Mouse (Mus musculus): ENCODE measurements around the gene Sptbn4. TPM values are rescaled to one million over a fixed set of nuclear protein-coding genes. Genes with fewer than 3 reads are reported as not detected.
"Not testable (repeated sequence)": the region's sequence is repeated elsewhere in the genome, so short reads cannot be mapped to it uniquely, and the experiment has no call there.

Sptbn4 gene
- 0.39 and 0.40 TPM in 2 replicates for polyA plus RNA-seq (2014; fragmentation: Nextera tagmentation; extraction: Ambion mirVana)

- peak within 1 kb of the TSS; percentile 97 for H3K4me2 ChIP-seq (ENCODE audit: low read depth, low read length)
- peak within 1 kb of the TSS; percentile 71 for H3K9ac ChIP-seq (ENCODE audit: low read depth, low read length)
- ATAC-seq (ENCODE audit: low read depth) (peak; percentile 95), DNase-seq (ENCODE audit: low spot score) (peak; percentile 100)
- 1% methylated on average over 46 of the region's 54 CpGs for WGBS
- H3K4me1 ChIP-seq (ENCODE audit: control insufficient read depth, insufficient read depth, low read length): peaks cover 12% of the 10 kb centered on the region; the same call in 1 of the 2 replicates
- H3K36me3 ChIP-seq (ENCODE audit: control insufficient read depth, insufficient read depth, low read length): no peaks in the 10 kb centered on the region
- no peaks in the 10 kb centered on the region for H3K9me3 ChIP-seq (ENCODE audit: control insufficient read depth, low read length)
- peak within 1 kb of the TSS; percentile 55 for H3K4me3 ChIP-seq (ENCODE audit: low read depth, low read length)
- no peak within 1 kb of the TSS for H3K27ac ChIP-seq (replicated peaks; ENCODE audit: low read depth, low read length)
- H3K27me3 ChIP-seq (replicated peaks; ENCODE audit: control insufficient read depth, insufficient read depth, low read length): peaks cover 26% of the 10 kb centered on the region
These were observed at the start of gene Sptbn4, which contains the start of gene Blvrb for GRCm38 (mm10) chr7:27447419-27448286. Gene Sptbn4, minus strand, starts transcription at chr7:27447686. Gene Blvrb, plus strand, starts transcription at chr7:27447978.

- not testable (repeated sequence) for H3K4me3 ChIP-seq (ENCODE audit: low read depth, low read length); DNase-seq (ENCODE audit: low spot score); H3K9me3 ChIP-seq (ENCODE audit: control insufficient read depth, low read length); H3K9ac ChIP-seq (ENCODE audit: low read depth, low read length); H3K4me2 ChIP-seq (ENCODE audit: low read depth, low read length); H3K27ac ChIP-seq (replicated peaks; ENCODE audit: low read depth, low read length); H3K27me3 ChIP-seq (replicated peaks; ENCODE audit: control insufficient read depth, insufficient read depth, low read length); H3K36me3 ChIP-seq (ENCODE audit: control insufficient read depth, insufficient read depth, low read length); ATAC-seq (ENCODE audit: low read depth)
- 94% methylated on average over 6 of the region's 9 CpGs for WGBS
- peaks cover 12% of the 10 kb centered on the region for H3K4me1 ChIP-seq (ENCODE audit: control insufficient read depth, insufficient read depth, low read length)
These were observed 47.3 kb upstream of the Sptbn4 start for GRCm38 (mm10) chr7:27494659-27495367.

GRCm38 (mm10) chr7:27493450-27493849 is 46.0 kb upstream of the Sptbn4 start:
- Histone ChIP-seq H3K27ac (replicated peaks; ENCODE audit: low read depth, low read length) (no peak overlapping the region), H3K4me3 (ENCODE audit: low read depth, low read length) (no peak overlapping the region), H3K9me3 (ENCODE audit: control insufficient read depth, low read length) (no peaks in the 10 kb centered on the region), H3K4me1 (ENCODE audit: control insufficient read depth, insufficient read depth, low read length) (peaks cover 12% of the 10 kb centered on the region), H3K4me2 (ENCODE audit: low read depth, low read length) (no peak overlapping the region), H3K36me3 (ENCODE audit: control insufficient read depth, insufficient read depth, low read length) (peaks cover 11% of the 10 kb centered on the region), H3K27me3 (replicated peaks; ENCODE audit: control insufficient read depth, insufficient read depth, low read length) (no peaks in the 10 kb centered on the region), H3K9ac (ENCODE audit: low read depth, low read length) (no peak overlapping the region)
- ATAC-seq (ENCODE audit: low read depth): no peak
- 83% methylated on average over 5 of the region's 5 CpGs for WGBS
- no peak for DNase-seq (ENCODE audit: low spot score)

GRCm38 (mm10) chr7:27493022-27493421 is 45.5 kb upstream of the Sptbn4 start:
- no peak for DNase-seq (ENCODE audit: low spot score)
- 74% methylated on average over 3 of the region's 3 CpGs for WGBS
- Histone ChIP-seq H3K4me2 (ENCODE audit: low read depth, low read length) (no peak overlapping the region), H3K4me1 (ENCODE audit: control insufficient read depth, insufficient read depth, low read length) (peaks cover 16% of the 10 kb centered on the region), H3K4me3 (ENCODE audit: low read depth, low read length) (no peak overlapping the region), H3K9me3 (ENCODE audit: control insufficient read depth, low read length) (no peaks in the 10 kb centered on the region), H3K9ac (ENCODE audit: low read depth, low read length) (no peak overlapping the region), H3K36me3 (ENCODE audit: control insufficient read depth, insufficient read depth, low read length) (peaks cover 11% of the 10 kb centered on the region), H3K27me3 (replicated peaks; ENCODE audit: control insufficient read depth, insufficient read depth, low read length) (no peaks in the 10 kb centered on the region), H3K27ac (replicated peaks; ENCODE audit: low read depth, low read length) (no peak overlapping the region)
- ATAC-seq (ENCODE audit: low read depth): no peak

GRCm38 (mm10) chr7:27491856-27492255 is 44.4 kb upstream of the Sptbn4 start:
- ATAC-seq (ENCODE audit: low read depth) (no peak), DNase-seq (ENCODE audit: low spot score) (peak; percentile 13)
- Histone ChIP-seq H3K9ac (ENCODE audit: low read depth, low read length) (no peak overlapping the region), H3K36me3 (ENCODE audit: control insufficient read depth, insufficient read depth, low read length) (peaks cover 11% of the 10 kb centered on the region), H3K4me1 (ENCODE audit: control insufficient read depth, insufficient read depth, low read length) (peaks cover 18% of the 10 kb centered on the region), H3K27me3 (replicated peaks; ENCODE audit: control insufficient read depth, insufficient read depth, low read length) (no peaks in the 10 kb centered on the region), H3K27ac (replicated peaks; ENCODE audit: low read depth, low read length) (no peak overlapping the region; the same call in 1 of the 2 replicates), H3K4me3 (ENCODE audit: low read depth, low read length) (no peak overlapping the region), H3K9me3 (ENCODE audit: control insufficient read depth, low read length) (no peaks in the 10 kb centered on the region), H3K4me2 (ENCODE audit: low read depth, low read length) (no peak overlapping the region)
- WGBS: 73% methylated on average over 7 of the region's 7 CpGs

GRCm38 (mm10) chr7:27490543-27491329 is 43.2 kb upstream of the Sptbn4 start:
- Histone ChIP-seq H3K9ac (ENCODE audit: low read depth, low read length) (peak overlapping the region; percentile 62), H3K4me3 (ENCODE audit: low read depth, low read length) (peak overlapping the region; percentile 37), H3K9me3 (ENCODE audit: control insufficient read depth, low read length) (no peaks in the 10 kb centered on the region), H3K36me3 (ENCODE audit: control insufficient read depth, insufficient read depth, low read length) (peaks cover 11% of the 10 kb centered on the region), H3K27me3 (replicated peaks; ENCODE audit: control insufficient read depth, insufficient read depth, low read length) (no peaks in the 10 kb centered on the region), H3K4me2 (ENCODE audit: low read depth, low read length) (peak overlapping the region; percentile 62), H3K27ac (replicated peaks; ENCODE audit: low read depth, low read length) (peak overlapping the region; percentile 93), H3K4me1 (ENCODE audit: control insufficient read depth, insufficient read depth, low read length) (peaks cover 18% of the 10 kb centered on the region)
- DNase-seq (ENCODE audit: low spot score) (peak; percentile 94), ATAC-seq (ENCODE audit: low read depth) (peak; percentile 62)
- WGBS: 3% methylated on average over 25 of the region's 33 CpGs

GRCm38 (mm10) chr7:27490227-27490542 is 42.7 kb upstream of the Sptbn4 start:
- Histone ChIP-seq H3K36me3 (ENCODE audit: control insufficient read depth, insufficient read depth, low read length) (peaks cover 11% of the 10 kb centered on the region), H3K27ac (replicated peaks; ENCODE audit: low read depth, low read length) (peak overlapping the region; percentile 93), H3K9me3 (ENCODE audit: control insufficient read depth, low read length) (no peaks in the 10 kb centered on the region), H3K4me3 (ENCODE audit: low read depth, low read length) (peak overlapping the region; percentile 37), H3K27me3 (replicated peaks; ENCODE audit: control insufficient read depth, insufficient read depth, low read length) (no peaks in the 10 kb centered on the region), H3K4me1 (ENCODE audit: control insufficient read depth, insufficient read depth, low read length) (peaks cover 18% of the 10 kb centered on the region), H3K4me2 (ENCODE audit: low read depth, low read length) (peak overlapping the region; percentile 62), H3K9ac (ENCODE audit: low read depth, low read length) (peak overlapping the region; percentile 62)
- DNase-seq (ENCODE audit: low spot score) (no peak), ATAC-seq (ENCODE audit: low read depth) (no peak)
- 26% methylated on average over 4 of the region's 4 CpGs for WGBS

GRCm38 (mm10) chr7:27489270-27489869 is 41.9 kb upstream of the Sptbn4 start:
- Histone ChIP-seq H3K27ac (replicated peaks; ENCODE audit: low read depth, low read length) (peak overlapping the region; percentile 93), H3K4me3 (ENCODE audit: low read depth, low read length) (no peak overlapping the region), H3K9ac (ENCODE audit: low read depth, low read length) (no peak overlapping the region), H3K36me3 (ENCODE audit: control insufficient read depth, insufficient read depth, low read length) (peaks cover 11% of the 10 kb centered on the region), H3K27me3 (replicated peaks; ENCODE audit: control insufficient read depth, insufficient read depth, low read length) (no peaks in the 10 kb centered on the region), H3K4me2 (ENCODE audit: low read depth, low read length) (0 out of 2 replicates have a peak overlapping the region, but pooled peaks have one; percentile 62), H3K9me3 (ENCODE audit: control insufficient read depth, low read length) (no peaks in the 10 kb centered on the region), H3K4me1 (ENCODE audit: control insufficient read depth, insufficient read depth, low read length) (peaks cover 18% of the 10 kb centered on the region)
- WGBS: 93% methylated on average over 22 of the region's 25 CpGs
- no peak for DNase-seq (ENCODE audit: low spot score)
- no peak for ATAC-seq (ENCODE audit: low read depth)

All from embryonic facial prominence, embryonic 14.5 days (tissue).